Mouse (Mus musculus) hindbrain, postnatal 0 days (tissue): ENCODE measurements at regions not wholly inside any gene's neighbourhood (a gene's known extent, or its start where the extent isn't known, plus 50 kb on each side); places are given as distances from the start of the nearest gene placed in this dataset.
A peak's percentile ranks its signal among the peaks of the same experiment; 100 is the strongest.
"Not testable (repeated sequence)": the region's sequence is repeated elsewhere in the genome, so short reads cannot be mapped to it uniquely, and the experiment has no call there.

ENCODE experiments used
- ATAC-seq: fragments of 200-750 bp; cut with Nextera tagmentation; 2 replicates; pipeline ENCODE4 v1.8.0; 2017; ENCODE audit warnings: mild to moderate bottlenecking, moderate TSS enrichment, moderate library complexity
- DNase-seq: peaks from one replicate; pipeline ENCODE4 v3.0.0-alpha.2; 2015; ENCODE audit warnings: low spot score
- H3K27ac ChIP-seq: fragments of 300-500 bp; sonication (generic); 2 replicates; pipeline ENCODE4 v1.5.1; 2014; ENCODE audit warnings: mild to moderate bottlenecking
- H3K27me3 ChIP-seq: fragments of 300-500 bp; sonication (generic); 2 replicates; pipeline ENCODE4 v1.6.1; 2014; ENCODE audit warnings: low read length, mixed read lengths; ENCODE audit not compliant: insufficient read depth
- H3K36me3 ChIP-seq: fragments of 300-500 bp; sonication (generic); 2 replicates; pipeline ENCODE4 v1.6.1; 2014; ENCODE audit warnings: low read length, mixed read lengths; ENCODE audit not compliant: insufficient read depth
- H3K4me1 ChIP-seq: fragments of 300-500 bp; sonication (generic); 2 replicates; pipeline ENCODE4 v1.6.1; 2014; ENCODE audit warnings: antibody characterized with exemption, low read length, mixed read lengths; ENCODE audit not compliant: insufficient read depth
- H3K4me2 ChIP-seq: fragments of 300-500 bp; sonication (generic); 2 replicates; pipeline ENCODE4 v1.6.1; 2014; ENCODE audit warnings: low read depth, mild to moderate bottlenecking, low read length, moderate library complexity, mixed read lengths
- H3K4me3 ChIP-seq: fragments of 300-500 bp; sonication (generic); 2 replicates; pipeline ENCODE4 v1.5.1; 2014; ENCODE audit warnings: low read length
- H3K9ac ChIP-seq: fragments of 300-500 bp; sonication (generic); replicated peaks from 2 replicates; pipeline ENCODE4 v1.6.1; 2014; ENCODE audit warnings: mild to moderate bottlenecking, low read length, moderate library complexity, mixed read lengths
- H3K9me3 ChIP-seq: fragments of 300-500 bp; sonication (generic); 2 replicates; pipeline ENCODE4 v1.6.1; 2016; ENCODE audit warnings: low read length, mixed read lengths
- CTCF ChIP-seq: IDR thresholded peaks from 2 replicates; pipeline ENCODE4 v1.5.1; 2016; ENCODE audit warnings: antibody characterized with exemption, control low read depth, low read depth
- WGBS: fragments of 180-500 bp; shearing (Covaris S2); extraction: QIAGEN DNeasy Blood & Tissue Kit; methylation state at CpG from one replicate; pipeline ENCODE4 v1.1.7; 2014; 5-methylcytosine and 5-hydroxymethylcytosine counted together

GRCm38 (mm10) chr2:149203896-149204295 is 186.9 kb upstream of the Gm10750 start:
- DNase-seq, result no peak
- no peaks in the 10 kb centered on the region for H3K9me3 ChIP-seq
- ATAC-seq, result no peak
- H3K4me1 ChIP-seq, result no peaks in the 10 kb centered on the region
- H3K9ac ChIP-seq, result no peak overlapping the region
- no peaks in the 10 kb centered on the region for H3K27me3 ChIP-seq
- no peak overlapping the region for H3K4me2 ChIP-seq
- no peak overlapping the region for H3K27ac ChIP-seq
- no peak for TF ChIP-seq CTCF
- no peak overlapping the region for H3K4me3 ChIP-seq
- H3K36me3 ChIP-seq, result no peaks in the 10 kb centered on the region

- 67% methylated on average over 1 of the region's 1 CpGs for WGBS
- no peaks in the 10 kb centered on the region for H3K36me3 ChIP-seq
- no peak for ATAC-seq
- no peaks in the 10 kb centered on the region for H3K27me3 ChIP-seq
- H3K4me3 ChIP-seq, result no peak overlapping the region
- H3K9ac ChIP-seq, result no peak overlapping the region
- H3K27ac ChIP-seq, result no peak overlapping the region
- H3K9me3 ChIP-seq, result no peaks in the 10 kb centered on the region
- no peaks in the 10 kb centered on the region for H3K4me1 ChIP-seq
- no peak for DNase-seq
- no peak for TF ChIP-seq CTCF
- H3K4me2 ChIP-seq, result no peak overlapping the region
These were observed 178.7 kb upstream of the Gm10750 start for GRCm38 (mm10) chr2:149195736-149196135.

DNA sequence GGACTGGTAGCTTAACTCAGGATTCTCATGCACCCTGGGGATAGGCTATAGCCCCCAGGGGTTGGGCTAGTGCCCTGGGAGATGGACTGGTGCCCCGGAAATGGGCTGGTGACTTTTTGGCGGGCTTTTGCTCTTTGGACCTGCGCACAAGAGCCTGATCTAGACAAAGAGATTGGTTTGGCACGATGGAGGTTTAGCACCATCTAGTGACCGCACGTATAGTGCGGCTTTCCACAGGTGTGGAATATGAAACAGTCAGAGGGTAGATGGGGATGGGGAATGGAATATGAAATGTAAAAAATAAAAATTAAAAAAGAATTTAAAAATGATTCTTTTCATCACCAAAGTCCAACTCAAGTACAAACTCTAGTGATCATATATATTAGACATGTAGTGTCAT is 141.4 kb upstream of the Gm10750 start:
- WGBS, result 27% methylated on average over 7 of the region's 7 CpGs
- not testable (repeated sequence) for H3K9me3 ChIP-seq, H3K9ac ChIP-seq, H3K4me2 ChIP-seq, H3K27ac ChIP-seq, H3K4me1 ChIP-seq, H3K4me3 ChIP-seq, H3K27me3 ChIP-seq, H3K36me3 ChIP-seq
- DNase-seq (peak; percentile 39), ATAC-seq (peak; percentile 76)
- TF ChIP-seq CTCF, result peak; percentile 60

GRCm38 (mm10) chr2:149109551-149109950 is 92.5 kb upstream of the Gm10750 start:
- 92% methylated on average over 1 of the region's 1 CpGs for WGBS
- not testable (repeated sequence) for DNase-seq, ATAC-seq

GRCm38 (mm10) chr2:149092146-149092545 is 75.1 kb upstream of the Gm10750 start:
- H3K36me3 ChIP-seq, result no peaks in the 10 kb centered on the region
- H3K4me3 ChIP-seq, result no peak overlapping the region
- no peaks in the 10 kb centered on the region for H3K27me3 ChIP-seq
- H3K4me1 ChIP-seq, result no peaks in the 10 kb centered on the region
- no peak overlapping the region for H3K9ac ChIP-seq
- WGBS, result 46% methylated on average over 3 of the region's 3 CpGs
- no peak for TF ChIP-seq CTCF
- no peaks in the 10 kb centered on the region for H3K9me3 ChIP-seq
- ATAC-seq, result no peak
- no peak overlapping the region for H3K4me2 ChIP-seq
- no peak for DNase-seq
- no peak overlapping the region for H3K27ac ChIP-seq

More at GRCm38 (mm10) chr2:149109551-149109950, 92.5 kb upstream of the Gm10750 start:
- H3K27me3 ChIP-seq, H3K4me1 ChIP-seq, H3K4me3 ChIP-seq, H3K9ac ChIP-seq, H3K4me2 ChIP-seq, H3K9me3 ChIP-seq, H3K27ac ChIP-seq, H3K36me3 ChIP-seq: not testable (repeated sequence)
